Mouse (Mus musculus): ENCODE measurements around the gene Olfr872.
"Not testable (repeated sequence)": the region's sequence is repeated elsewhere in the genome, so short reads cannot be mapped to it uniquely, and the experiment has no call there.

Olfr872 gene

GRCm38 (mm10) chr9:20236819-20237218 lies at the start of gene Olfr872:
Gene Olfr872 (plus strand): TSS chr9:20237119.
- no peak for DNase-seq

GRCm38 (mm10) chr9:20202131-20202530 lies 34.8 kb upstream of the Olfr872 start:
- no peak for DNase-seq

DNA sequence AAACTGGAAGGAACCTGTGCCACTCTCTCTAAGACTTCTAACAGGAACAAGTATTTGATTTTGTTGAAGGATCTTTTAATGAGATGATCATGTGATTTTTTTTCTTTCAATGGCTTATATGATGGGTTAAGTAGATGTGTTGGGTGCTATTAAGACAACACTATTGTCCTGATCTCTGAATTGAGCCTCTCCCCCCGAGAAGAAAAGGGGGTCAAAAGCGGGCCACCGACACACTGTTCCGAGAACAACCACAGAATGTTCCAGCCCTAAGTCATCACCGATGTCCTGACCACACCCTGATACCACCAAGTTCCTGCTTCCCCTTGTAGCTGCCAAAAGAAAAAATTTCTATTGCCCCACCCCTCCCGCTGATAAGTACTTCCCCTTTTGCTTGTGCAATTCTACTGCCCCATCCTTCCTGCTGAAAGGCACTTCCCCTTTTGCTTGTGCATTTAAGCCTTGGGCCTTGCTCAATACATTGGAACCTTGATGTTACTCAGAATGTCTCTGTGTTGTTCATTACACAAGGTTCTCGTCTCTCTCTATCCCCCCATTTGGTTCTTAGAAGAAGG lies 33.4 kb upstream of the Olfr872 start:
- not testable (repeated sequence) for DNase-seq

GRCm38 (mm10) chr9:20210812-20211211 lies 26.1 kb upstream of the Olfr872 start:
- DNase-seq: no peak

- no peak for DNase-seq
Observed at GRCm38 (mm10) chr9:20211477-20211876, 25.4 kb upstream of the Olfr872 start.

- DNase-seq: no peak
Observed at GRCm38 (mm10) chr9:20211907-20212306, 25.0 kb upstream of the Olfr872 start, which contains the start of gene Olfr871. Gene Olfr871 (plus strand): TSS chr9:20212207.

DNA sequence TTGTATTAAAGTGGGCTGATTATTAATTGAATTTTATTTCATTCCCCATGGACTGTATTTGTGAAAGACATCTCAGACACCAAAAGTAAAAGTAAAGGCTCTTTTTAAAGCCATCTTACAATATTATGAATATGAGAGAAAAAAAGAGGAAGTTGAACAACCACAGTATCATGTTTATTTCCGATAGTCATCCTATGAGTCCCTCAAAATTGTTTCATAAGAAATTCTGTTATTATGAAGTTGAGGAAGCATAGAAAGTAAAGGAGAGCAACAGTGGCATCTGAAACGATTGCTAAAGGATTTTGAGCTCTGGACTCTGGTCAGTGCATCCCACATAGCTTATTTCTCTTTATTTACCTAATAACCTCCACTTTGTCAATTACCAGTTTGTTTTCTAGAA lies 459 bp downstream of the Olfr872 start:
- DNase-seq: no peak

DNA sequence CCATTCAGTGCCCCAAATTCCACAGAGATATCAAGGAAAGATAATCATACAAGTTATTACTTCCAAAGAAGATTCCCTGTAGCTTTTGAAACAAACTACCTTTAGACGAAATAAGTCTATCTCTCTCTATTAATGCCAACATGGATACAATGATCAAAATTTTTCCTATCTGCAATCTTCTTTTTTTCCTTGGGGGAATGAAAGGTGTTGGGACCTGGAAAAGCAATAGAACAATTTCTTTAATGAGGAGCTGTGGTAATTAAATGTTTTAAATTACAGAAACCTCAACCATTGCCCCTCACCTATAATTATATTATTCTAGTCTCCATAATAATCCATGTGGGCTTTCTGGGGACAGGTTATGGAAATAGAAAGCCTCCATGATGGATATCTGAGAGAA lies 45.1 kb downstream of the Olfr872 start, which contains the start of gene Olfr39:
Gene Olfr39, plus strand, starts transcription at position 301 of the 400 bp plus-strand sequence.
- no peak for DNase-seq

DNA sequence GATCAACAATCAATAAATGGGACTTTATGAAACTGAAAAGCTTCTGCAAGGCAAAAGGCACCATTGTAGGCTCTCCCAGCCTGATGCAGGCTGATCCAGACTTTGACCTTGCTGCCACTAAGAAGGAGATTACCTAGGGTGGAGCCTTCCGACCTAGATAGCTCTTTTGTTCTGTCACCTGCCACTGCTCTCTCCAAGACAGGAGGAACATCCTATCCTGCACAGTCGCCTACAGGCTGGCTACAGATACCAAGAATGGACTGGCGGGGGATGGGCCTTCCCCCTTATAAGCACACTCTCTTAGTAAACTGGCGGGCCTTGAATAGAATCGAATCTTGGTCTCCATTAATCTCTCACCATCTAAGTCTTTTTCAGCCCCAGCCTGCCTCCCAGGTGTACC lies 58.6 kb downstream of the Olfr872 start:
- DNase-seq: not testable (repeated sequence)

GRCm38 (mm10) chr9:20298232-20298631 lies 61.3 kb downstream of the Olfr872 start, which contains the start of gene Olfr873:
Gene Olfr873 (plus strand): TSS chr9:20298532.
- DNase-seq: no peak

Measured in right cerebral cortex, postnatal 14 days (tissue).